13 mouse cellular contexts compared by ENCODE assay signal in the genomic region with DNA sequence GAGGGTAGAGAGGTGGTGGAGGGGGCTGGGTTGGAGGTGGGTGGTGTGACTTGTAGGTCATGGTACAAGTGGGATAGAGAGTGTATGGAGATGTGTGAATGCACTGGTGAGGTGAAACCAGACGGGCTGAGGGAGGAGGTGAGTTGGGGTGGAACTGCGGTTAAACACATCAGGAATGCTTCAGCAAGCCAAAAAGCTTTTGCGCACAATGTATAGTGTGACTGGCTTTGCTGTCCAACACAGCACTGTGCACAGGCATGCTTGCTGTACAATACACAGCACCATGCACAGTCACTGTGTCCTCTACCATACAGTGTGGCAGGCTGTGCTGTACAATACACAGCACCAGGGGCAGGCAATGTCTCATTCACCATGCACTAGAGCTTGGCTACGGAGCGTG.
A peak's percentile ranks its signal among the peaks of the same experiment; 100 is the strongest.
DNase-seq lines count a peak whose midpoint lies in the region; ATAC-seq and TF ChIP-seq lines count a peak whose summit lies in the region.
"Had no signal": no experiment of that assay in that cellular context is flagged by ENCODE, and none has a peak within 500 bp of the region (broad histone marks: within the 10 kb centered on the region; RNA-seq: fewer than 3 reads in every experiment).

No protein-coding gene starts in this region.

- no peak overlapping the region for H3K4me3 ChIP-seq in embryonic facial prominence, embryonic 12.5 days
- H3K4me3 ChIP-seq in embryonic facial prominence, embryonic 10.5 days, result no peak overlapping the region
- H3K4me3 ChIP-seq in megakaryocyte, embryonic 14.5 days (replicated peaks), result peak overlapping the region; percentile 38
- no peak overlapping the region for H3K4me3 ChIP-seq in olfactory bulb, adult 2 months (ENCODE audit: insufficient read depth, low read depth, low read length)
- H3K4me3 ChIP-seq: heart, adult 2 months; kidney, embryonic 15.5 days had no signal

- TF ChIP-seq POLR2A in olfactory bulb, adult 2 months (IDR thresholded peaks at IDR 0.05; ENCODE audit: insufficient read depth, low read depth, low read length), result no peak

- H3K27ac ChIP-seq in embryonic facial prominence, embryonic 12.5 days, result no peak overlapping the region
- no peak overlapping the region for H3K27ac ChIP-seq in embryonic facial prominence, embryonic 10.5 days (replicated peaks)
- peak overlapping the region; percentile 15; the same call in 1 of the 2 replicates for H3K27ac ChIP-seq in olfactory bulb, adult 2 months (ENCODE audit: insufficient read depth, low read depth, low read length)
- H3K27ac ChIP-seq: heart, adult 2 months; kidney, embryonic 15.5 days; macrophage had no signal

- ATAC-seq in embryonic facial prominence, embryonic 12.5 days (ENCODE audit: insufficient number of reproducible peaks, insufficient read depth, low FRiP score, low TSS enrichment), result 0 out of 2 replicates have a peak, but pooled peaks have one; percentile 64
- no peak for ATAC-seq in megakaryocyte, adult 5-6 weeks (ENCODE audit: poor library complexity, severe bottlenecking)

- H3K27me3 ChIP-seq in embryonic facial prominence, embryonic 12.5 days, result no peaks in the 10 kb centered on the region
- no peaks in the 10 kb centered on the region for H3K27me3 ChIP-seq in embryonic facial prominence, embryonic 10.5 days (replicated peaks; ENCODE audit: low read depth, poor library complexity, severe bottlenecking)
- H3K27me3 ChIP-seq in megakaryocyte, embryonic 14.5 days (replicated peaks), result no peaks in the 10 kb centered on the region
- H3K27me3 ChIP-seq: kidney, embryonic 15.5 days had no signal

- H3K4me1 ChIP-seq in embryonic facial prominence, embryonic 12.5 days, result no peaks in the 10 kb centered on the region
- H3K4me1 ChIP-seq in embryonic facial prominence, embryonic 10.5 days, result 0 out of 2 replicates have a peak, but pooled peaks cover 5% of the 10 kb centered on the region
- no peaks in the 10 kb centered on the region for H3K4me1 ChIP-seq in megakaryocyte, embryonic 14.5 days
- peaks cover 11% of the 10 kb centered on the region for H3K4me1 ChIP-seq in olfactory bulb, adult 2 months (ENCODE audit: control insufficient read depth, insufficient read depth, low read length)
- H3K4me1 ChIP-seq: kidney, embryonic 15.5 days had no signal

- intact Hi-C loops in left cerebral cortex, postnatal 25 days (cut with DNase I), result loop anchor here (2.0 to 10.0 kb wide), 4 partner anchors 100 to 386 kb away; no protein-coding TSS in a partner anchor

- WGBS in embryonic facial prominence, embryonic 12.5 days, result 91% methylated on average over 5 of the region's 5 CpGs
- WGBS in embryonic facial prominence, embryonic 10.5 days, result 93% methylated on average over 5 of the region's 5 CpGs
- WGBS in olfactory bulb, adult 2 months, result 77% methylated on average over 5 of the region's 5 CpGs

- H3K9me3 ChIP-seq in embryonic facial prominence, embryonic 12.5 days, result no peaks in the 10 kb centered on the region
- 0 out of 2 replicates have a peak, but pooled peaks cover 4% of the 10 kb centered on the region for H3K9me3 ChIP-seq in embryonic facial prominence, embryonic 10.5 days
- H3K9me3 ChIP-seq in megakaryocyte, embryonic 14.5 days, result no peaks in the 10 kb centered on the region
- H3K9me3 ChIP-seq: kidney, embryonic 15.5 days had no signal

- H3K36me3 ChIP-seq in embryonic facial prominence, embryonic 12.5 days, result no peaks in the 10 kb centered on the region
- no peaks in the 10 kb centered on the region for H3K36me3 ChIP-seq in embryonic facial prominence, embryonic 10.5 days (replicated peaks)
- no peaks in the 10 kb centered on the region for H3K36me3 ChIP-seq in megakaryocyte, embryonic 14.5 days (replicated peaks; ENCODE audit: low read length)
- H3K36me3 ChIP-seq: kidney, embryonic 15.5 days had no signal

- H3K4me2 ChIP-seq in embryonic facial prominence, embryonic 12.5 days (replicated peaks), result no peak overlapping the region
- H3K4me2 ChIP-seq: kidney, embryonic 15.5 days had no signal

- no peak overlapping the region for H3K9ac ChIP-seq in embryonic facial prominence, embryonic 12.5 days
- H3K9ac ChIP-seq: kidney, embryonic 15.5 days had no signal

- TF ChIP-seq CTCF in olfactory bulb, adult 2 months (IDR thresholded peaks at IDR 0.05; ENCODE audit: insufficient read depth, low read depth, low read length), result no peak

- no peak for DNase-seq in embryonic facial prominence, embryonic 10.5 days (ENCODE audit: low spot score)
- DNase-seq in left cerebral cortex, postnatal 25 days (ENCODE audit: low spot score in 2 of 2), result peak; percentile 33 to 69
- no peak for DNase-seq in urinary bladder, postnatal 36 days (ENCODE audit: low spot score in 2 of 2)
- no peak for DNase-seq in layer of hippocampus, postnatal 14 days (ENCODE audit: low spot score in 2 of 2)
- DNase-seq: cerebellum, adult 11 months; heart, adult 2 months; thymus, adult 18-20 months had no signal

Comparison
In these comparisons a context has a peak if more than half of its experiments do, and no peak if none do; other contexts are left out.
1. DNase-seq: peak in left cerebral cortex, postnatal 25 days (2 of 2); none in embryonic facial prominence, embryonic 10.5 days (single experiment), urinary bladder, postnatal 36 days (0 of 2) and layer of hippocampus, postnatal 14 days (0 of 2).